In the genomic region with DNA sequence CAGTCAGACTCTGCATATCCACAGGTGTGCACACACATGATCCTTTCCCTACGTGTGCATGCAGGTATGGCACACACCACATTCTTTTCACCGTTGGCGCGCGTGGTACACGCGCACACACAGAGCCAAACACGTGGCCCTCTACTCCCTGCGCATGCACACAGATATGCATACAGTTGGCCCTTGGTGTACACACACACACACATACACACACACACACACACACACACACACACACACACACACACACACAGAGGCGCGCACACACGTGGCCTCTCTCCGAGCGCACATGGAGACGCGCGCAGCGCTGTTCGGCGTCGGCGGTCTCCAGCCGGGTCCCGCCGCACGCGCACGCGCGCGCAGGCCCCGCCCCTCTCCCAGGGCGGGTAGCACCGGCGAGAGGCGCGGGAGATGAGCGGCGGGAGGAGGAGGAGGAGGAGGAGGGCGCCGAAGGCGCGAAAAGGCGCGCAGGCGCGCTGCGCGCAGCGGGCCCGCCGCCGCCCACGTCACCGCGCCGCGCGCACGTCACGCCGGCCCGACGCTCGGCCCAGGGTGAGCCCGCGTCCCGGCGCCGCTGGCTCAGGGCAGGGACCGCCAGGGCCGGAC, we compare ENCODE assay signal across 1 mouse cellular context.
TF ChIP-seq lines count a peak whose summit lies in the region.

A gene (plus strand): TSS at position 497 of the 606 bp plus-strand sequence.

TF ChIP-seq in CH12.LX, 34 proteins besides CTCF, POLR2A, EP300 and RAD21 (continued from another document):
- peak; percentile 70 for TF ChIP-seq NELFE (IDR thresholded peaks at IDR 0.05; ENCODE audit: low read depth, low read length)
- TF ChIP-seq NRF1 (IDR thresholded peaks at IDR 0.05; ENCODE audit: low read depth, low read length), result peak; percentile 89
- TF ChIP-seq BHLHE40 (IDR thresholded peaks at IDR 0.05; ENCODE audit: low read depth, low read length), result peak; percentile 64
- TF ChIP-seq E2F4 (IDR thresholded peaks at IDR 0.05; ENCODE audit: insufficient replicate concordance, low read depth, low read length), result peak; percentile 91
- TF ChIP-seq CHD2 (IDR thresholded peaks at IDR 0.05; ENCODE audit: low read length), result no peak
- no peak for TF ChIP-seq ZKSCAN1 (IDR thresholded peaks at IDR 0.05; ENCODE audit: borderline replicate concordance, low read depth, low read length)
- TF ChIP-seq UBTF (IDR thresholded peaks at IDR 0.05; ENCODE audit: low read depth, low read length), result no peak
- TF ChIP-seq MEF2A (IDR thresholded peaks at IDR 0.05; ENCODE audit: borderline replicate concordance, low read depth, low read length), result 0 out of 2 replicates have a peak, but pooled peaks have one; percentile 13
- no peak for TF ChIP-seq SIN3A (IDR thresholded peaks at IDR 0.05; ENCODE audit: low read length)
- TF ChIP-seq KAT2A (IDR thresholded peaks at IDR 0.05; ENCODE audit: insufficient replicate concordance, low read length), result peak; percentile 79; the same call in 1 of the 2 replicates
- no peak for TF ChIP-seq RCOR1 (conservative IDR thresholded peaks at IDR 0.05; ENCODE audit: low read depth, low read length)
- peak; percentile 30 for TF ChIP-seq USF1 (IDR thresholded peaks at IDR 0.05; ENCODE audit: low read depth, low read length)
- TF ChIP-seq CHD1 (IDR thresholded peaks at IDR 0.05; ENCODE audit: low read depth, low read length), result no peak
- TF ChIP-seq ETS1 (conservative IDR thresholded peaks at IDR 0.05; ENCODE audit: low read depth, low read length), result 0 out of 2 replicates have a peak, but pooled peaks have one; percentile 19
- peak; percentile 19; the same call in 1 of the 2 replicates for TF ChIP-seq HCFC1 (IDR thresholded peaks at IDR 0.05; ENCODE audit: low read depth, low read length)
- TF ChIP-seq TCF12 (IDR thresholded peaks at IDR 0.05; ENCODE audit: low read depth, low read length), result peak; percentile 58; the same call in 1 of the 2 replicates
- no peak for TF ChIP-seq ZNF384 (IDR thresholded peaks at IDR 0.05; ENCODE audit: low read depth, low read length)
- no peak for TF ChIP-seq JUN (IDR thresholded peaks at IDR 0.05; ENCODE audit: insufficient read depth, low read depth, low read length)
- TF ChIP-seq GABPA (IDR thresholded peaks at IDR 0.05; ENCODE audit: insufficient replicate concordance, low read depth, low read length), result no peak
- peak; percentile 98 for TF ChIP-seq MAX (IDR thresholded peaks at IDR 0.05; ENCODE audit: low read length)
- no peak for TF ChIP-seq MAZ (IDR thresholded peaks at IDR 0.05; ENCODE audit: low read depth, low read length)
- TF ChIP-seq JUND (conservative IDR thresholded peaks at IDR 0.05; ENCODE audit: low read depth, low read length), result no peak
- TF ChIP-seq USF2 (conservative IDR thresholded peaks at IDR 0.05; ENCODE audit: low read depth, low read length), result peak; percentile 5; the same call in 1 of the 2 replicates
- 0 out of 2 replicates have a peak, but pooled peaks have one; percentile 19 for TF ChIP-seq TBP (conservative IDR thresholded peaks at IDR 0.05; ENCODE audit: low read depth, low read length)
- peak; percentile 96 for TF ChIP-seq MYC (IDR thresholded peaks at IDR 0.05; ENCODE audit: low read depth, low read length)
- TF ChIP-seq PAX5 (IDR thresholded peaks at IDR 0.05; ENCODE audit: low read length), result no peak
- no peak for TF ChIP-seq POLR2AphosphoS2 (IDR thresholded peaks at IDR 0.05; ENCODE audit: low read depth, low read length)
- TF ChIP-seq MXI1 (IDR thresholded peaks at IDR 0.05; ENCODE audit: low read depth, low read length), result peak; percentile 96
